Mouse (Mus musculus): Measurements from ENCODE around the gene Aars2. TPM values are rescaled to one million over a fixed set of nuclear protein-coding genes. Genes with fewer than 3 reads are reported as not detected.
A peak's percentile ranks its signal among the peaks of the same experiment; 100 is the strongest.

Aars2 gene
- polyA plus RNA-seq, 1 experiment from 2014 or later: 17.3 TPM

- Histone ChIP-seq H3K4me1 (peaks cover 12% of the 10 kb centered on the region), H3K9ac (replicated peaks) (no peak overlapping the region), H3K9me3 (no peaks in the 10 kb centered on the region), H3K4me2 (replicated peaks) (no peak overlapping the region), H3K27ac (replicated peaks) (no peak overlapping the region), H3K27me3 (no peaks in the 10 kb centered on the region), H3K36me3 (no peaks in the 10 kb centered on the region), H3K4me3 (no peak overlapping the region)
- WGBS: 51% methylated on average over 5 of the region's 5 CpGs
- no peak for ATAC-seq (replicated peaks)
Observed at GRCm38 (mm10) chr17:45503301-45503973, 3.2 kb upstream of the Aars2 start.

GRCm38 (mm10) chr17:45505941-45506465, 638 bp upstream of the Aars2 start:
- Histone ChIP-seq H3K36me3 (0 out of 2 replicates have a peak, but pooled peaks cover 4% of the 10 kb centered on the region), H3K27me3 (no peaks in the 10 kb centered on the region), H3K9ac (replicated peaks) (no peak overlapping the region), H3K27ac (replicated peaks) (no peak overlapping the region), H3K4me3 (no peak overlapping the region), H3K4me2 (replicated peaks) (no peak overlapping the region), H3K4me1 (peaks cover 12% of the 10 kb centered on the region), H3K9me3 (no peaks in the 10 kb centered on the region)
- peak; percentile 6; the same call in 1 of the 2 replicates for ATAC-seq (replicated peaks)
- WGBS: 84% methylated on average over 6 of the region's 6 CpGs

GRCm38 (mm10) chr17:45510871-45511270, 4.2 kb downstream of the Aars2 start:
- Histone ChIP-seq H3K4me1 (peaks cover 12% of the 10 kb centered on the region), H3K9ac (replicated peaks) (no peak overlapping the region), H3K4me2 (replicated peaks) (no peak overlapping the region), H3K27ac (replicated peaks) (no peak overlapping the region), H3K4me3 (no peak overlapping the region), H3K27me3 (no peaks in the 10 kb centered on the region), H3K9me3 (no peaks in the 10 kb centered on the region), H3K36me3 (peaks cover 6% of the 10 kb centered on the region; the same call in 1 of the 2 replicates)
- ATAC-seq (replicated peaks): no peak
- whole genome bisulfite sequencing: 95% methylated on average over 4 of the region's 4 CpGs

GRCm38 (mm10) chr17:45511757-45512156, 5.1 kb downstream of the Aars2 start:
- no peak for ATAC-seq (replicated peaks)
- 100% methylated on average over 4 of the region's 4 CpGs for WGBS
- no peak overlapping the region for H3K4me3 ChIP-seq
- no peaks in the 10 kb centered on the region for H3K9me3 ChIP-seq
- H3K36me3 ChIP-seq: peaks cover 6% of the 10 kb centered on the region; the same call in 1 of the 2 replicates
- H3K4me1 ChIP-seq: peaks cover 7% of the 10 kb centered on the region
- H3K27me3 ChIP-seq: no peaks in the 10 kb centered on the region
- no peak overlapping the region for H3K27ac ChIP-seq (replicated peaks)
- no peak overlapping the region for H3K9ac ChIP-seq (replicated peaks)
- no peak overlapping the region for H3K4me2 ChIP-seq (replicated peaks)

- no peaks in the 10 kb centered on the region for H3K27me3 ChIP-seq
- no peak overlapping the region for H3K9ac ChIP-seq (replicated peaks)
- H3K36me3 ChIP-seq: peaks cover 6% of the 10 kb centered on the region; the same call in 1 of the 2 replicates
- no peak overlapping the region for H3K4me3 ChIP-seq
- H3K4me1 ChIP-seq: no peaks in the 10 kb centered on the region
- H3K4me2 ChIP-seq (replicated peaks): no peak overlapping the region
- ATAC-seq (replicated peaks): no peak
- H3K9me3 ChIP-seq: no peaks in the 10 kb centered on the region
- WGBS: 50% methylated on average over 15 of the region's 15 CpGs
- H3K27ac ChIP-seq (replicated peaks): no peak overlapping the region
Observed at GRCm38 (mm10) chr17:45515204-45515726, 8.6 kb downstream of the Aars2 start.

GRCm38 (mm10) chr17:45515806-45516205, 9.2 kb downstream of the Aars2 start:
- Histone ChIP-seq H3K36me3 (peaks cover 4% of the 10 kb centered on the region; the same call in 1 of the 2 replicates), H3K4me1 (no peaks in the 10 kb centered on the region), H3K27ac (replicated peaks) (no peak overlapping the region), H3K9me3 (no peaks in the 10 kb centered on the region), H3K4me2 (replicated peaks) (no peak overlapping the region), H3K9ac (replicated peaks) (no peak overlapping the region), H3K27me3 (no peaks in the 10 kb centered on the region), H3K4me3 (no peak overlapping the region)
- ATAC-seq (replicated peaks): no peak
- 91% methylated on average over 10 of the region's 10 CpGs for WGBS

GRCm38 (mm10) chr17:45516488-45516887, 9.8 kb downstream of the Aars2 start:
- no peaks in the 10 kb centered on the region for H3K4me1 ChIP-seq
- H3K4me2 ChIP-seq (replicated peaks): no peak overlapping the region
- H3K9me3 ChIP-seq: no peaks in the 10 kb centered on the region
- ATAC-seq (replicated peaks): peak; percentile 64
- H3K36me3 ChIP-seq: peaks cover 2% of the 10 kb centered on the region; the same call in 1 of the 2 replicates
- no peak overlapping the region for H3K9ac ChIP-seq (replicated peaks)
- 54% methylated on average over 8 of the region's 8 CpGs for WGBS
- no peak overlapping the region for H3K4me3 ChIP-seq
- no peak overlapping the region for H3K27ac ChIP-seq (replicated peaks)
- no peaks in the 10 kb centered on the region for H3K27me3 ChIP-seq

- peaks cover 2% of the 10 kb centered on the region; the same call in 1 of the 2 replicates for H3K36me3 ChIP-seq
- H3K9me3 ChIP-seq: no peaks in the 10 kb centered on the region
- no peaks in the 10 kb centered on the region for H3K4me1 ChIP-seq
- H3K27ac ChIP-seq (replicated peaks): no peak overlapping the region
- H3K27me3 ChIP-seq: no peaks in the 10 kb centered on the region
- ATAC-seq (replicated peaks): no peak
- 93% methylated on average over 21 of the region's 21 CpGs for WGBS
- H3K4me2 ChIP-seq (replicated peaks): no peak overlapping the region
- no peak overlapping the region for H3K9ac ChIP-seq (replicated peaks)
- H3K4me3 ChIP-seq: no peak overlapping the region
Observed at GRCm38 (mm10) chr17:45517135-45517534, 10.5 kb downstream of the Aars2 start.

- H3K4me1 ChIP-seq: peaks cover 4% of the 10 kb centered on the region; the same call in 1 of the 2 replicates
- H3K4me3 ChIP-seq: no peak overlapping the region
- H3K9ac ChIP-seq (replicated peaks): no peak overlapping the region
- H3K27ac ChIP-seq (replicated peaks): no peak overlapping the region
- WGBS: 93% methylated on average over 28 of the region's 28 CpGs
- H3K27me3 ChIP-seq: no peaks in the 10 kb centered on the region
- ATAC-seq (replicated peaks): no peak
- no peaks in the 10 kb centered on the region for H3K9me3 ChIP-seq
- no peak overlapping the region for H3K4me2 ChIP-seq (replicated peaks)
- peaks cover 2% of the 10 kb centered on the region; the same call in 1 of the 2 replicates for H3K36me3 ChIP-seq
Observed at GRCm38 (mm10) chr17:45517549-45518215, 11.0 kb downstream of the Aars2 start.

- 81% methylated on average over 12 of the region's 12 CpGs for WGBS
- Histone ChIP-seq H3K27me3 (no peaks in the 10 kb centered on the region), H3K9me3 (no peaks in the 10 kb centered on the region), H3K27ac (replicated peaks) (no peak overlapping the region), H3K36me3 (no peaks in the 10 kb centered on the region), H3K4me3 (no peak overlapping the region), H3K4me1 (peaks cover 13% of the 10 kb centered on the region), H3K9ac (replicated peaks) (no peak overlapping the region), H3K4me2 (replicated peaks) (no peak overlapping the region)
- no peak for ATAC-seq (replicated peaks)
Observed at GRCm38 (mm10) chr17:45518766-45519475, 12.3 kb downstream of the Aars2 start.

GRCm38 (mm10) chr17:45520136-45520535, 13.5 kb downstream of the Aars2 start:
- Histone ChIP-seq H3K27me3 (no peaks in the 10 kb centered on the region), H3K27ac (replicated peaks) (no peak overlapping the region), H3K4me2 (replicated peaks) (no peak overlapping the region), H3K9ac (replicated peaks) (no peak overlapping the region), H3K4me1 (peaks cover 13% of the 10 kb centered on the region), H3K4me3 (no peak overlapping the region), H3K36me3 (no peaks in the 10 kb centered on the region), H3K9me3 (no peaks in the 10 kb centered on the region)
- ATAC-seq (replicated peaks): no peak
- WGBS: 89% methylated on average over 11 of the region's 11 CpGs

- WGBS: under 1% methylated on average over 21 of the region's 21 CpGs
- peaks cover 13% of the 10 kb centered on the region for H3K4me1 ChIP-seq
- no peaks in the 10 kb centered on the region for H3K27me3 ChIP-seq
- no peaks in the 10 kb centered on the region for H3K9me3 ChIP-seq
- ATAC-seq (replicated peaks): peak; percentile 81
- peak within 1 kb of the TSS; percentile 39 for H3K4me3 ChIP-seq
- peak within 1 kb of the TSS; percentile 67 for H3K4me2 ChIP-seq (replicated peaks)
- H3K36me3 ChIP-seq: no peaks in the 10 kb centered on the region
- H3K27ac ChIP-seq (replicated peaks): no peak within 1 kb of the TSS
- H3K9ac ChIP-seq (replicated peaks): peak within 1 kb of the TSS; percentile 48
Observed at GRCm38 (mm10) chr17:45523263-45523662, 16.6 kb downstream of the Aars2 start, which contains the start of gene Tcte1. Gene Tcte1, plus strand, starts transcription at chr17:45523434.

All from forebrain, embryonic 15.5 days (tissue).